Mouse (Mus musculus) left cerebral cortex, adult 18-20 months (tissue): Measurements from ENCODE around the gene Plcd1. TPM values are rescaled to one million over a fixed set of nuclear protein-coding genes. Genes with fewer than 3 reads are reported as not detected.

Experiments
- DNase-seq, 2 experiments: peaks; one replicate each; pipeline ENCODE4 v3.0.0; 2021 to 2022; ENCODE audit warnings: low spot score in 2 of 2, mixed read lengths in 1 of 2
- long read RNA-seq, 2 experiments: library from polyadenylated mRNA; stranded (forward); transcript quantifications; one replicate each; pipeline ENCODE4 v2.0.0; 2021
- total RNA-seq, 2 experiments: library from RNA; stranded (reverse); gene quantifications; 2 replicates each; pipeline ENCODE4 v1.2.3; 2021

Gene Plcd1
- 10 to 100 TPM; 13.0 to 13.6 TPM for total RNA-seq
- long read RNA-seq, experiment 1, transcript Plcd1-201 (15 exons, 2,657 nt), result major isoform, 15 of 35 reads
- long read RNA-seq, experiment 1, partial matches to known transcripts, result 5 of 35 reads
- long read RNA-seq, experiment 1, other reads (novel, unspliced or antisense), result 12 of 35 reads
- long read RNA-seq, experiment 2, transcript Plcd1-201 (15 exons, 2,657 nt), result major isoform, 15 of 22 reads
- long read RNA-seq, experiment 2, partial matches to known transcripts, result 0 of 22 reads
- long read RNA-seq, experiment 2, other reads (novel, unspliced or antisense), result 7 of 22 reads

DNA sequence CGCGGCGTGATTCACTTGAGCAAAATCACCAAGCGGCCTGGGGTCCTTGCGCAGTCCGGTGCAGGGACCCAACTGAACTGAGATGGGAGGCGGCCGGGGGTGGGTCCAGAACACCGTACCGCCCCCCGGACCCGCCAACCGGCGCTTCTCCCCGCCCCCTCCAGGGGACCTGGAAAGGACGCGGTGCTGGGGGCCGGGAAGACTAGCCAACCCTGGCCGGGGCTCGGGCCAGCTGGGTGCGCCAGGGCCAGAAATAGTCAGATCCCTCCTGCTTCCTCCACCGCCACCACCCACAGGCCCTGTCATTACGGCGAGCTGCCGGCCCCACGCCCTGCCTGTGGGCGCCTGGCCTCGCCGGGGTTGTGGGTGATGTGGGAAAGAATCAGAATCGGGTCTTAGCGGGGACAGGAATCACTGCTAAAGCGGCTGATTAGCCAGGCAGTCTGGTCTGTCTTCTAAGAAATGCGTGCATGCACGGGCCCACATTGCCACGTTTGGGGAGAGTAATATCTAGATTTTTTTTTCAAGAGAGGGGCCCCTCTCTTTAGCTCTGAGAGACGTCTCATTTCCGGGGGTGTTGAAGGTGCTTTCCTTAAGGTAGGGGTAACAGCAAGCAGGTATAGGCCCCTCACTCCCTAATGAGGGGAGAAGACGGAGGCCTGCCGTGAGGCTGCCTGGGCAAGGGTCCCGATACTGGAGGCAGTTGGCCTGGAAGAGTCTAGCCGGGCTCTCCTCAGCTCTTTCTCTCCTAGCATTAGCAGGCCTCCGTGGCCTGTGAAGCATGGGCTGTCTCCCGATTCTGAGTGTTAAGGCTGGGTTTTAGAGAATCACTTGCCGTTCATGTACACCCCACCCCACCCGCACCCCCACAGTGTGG is at the start of gene Plcd1:
Plcd1 (minus strand) TSS at position 84 of the 877 bp plus-strand sequence.
- DNase-seq, result peak; percentile 78 to 86

DNA sequence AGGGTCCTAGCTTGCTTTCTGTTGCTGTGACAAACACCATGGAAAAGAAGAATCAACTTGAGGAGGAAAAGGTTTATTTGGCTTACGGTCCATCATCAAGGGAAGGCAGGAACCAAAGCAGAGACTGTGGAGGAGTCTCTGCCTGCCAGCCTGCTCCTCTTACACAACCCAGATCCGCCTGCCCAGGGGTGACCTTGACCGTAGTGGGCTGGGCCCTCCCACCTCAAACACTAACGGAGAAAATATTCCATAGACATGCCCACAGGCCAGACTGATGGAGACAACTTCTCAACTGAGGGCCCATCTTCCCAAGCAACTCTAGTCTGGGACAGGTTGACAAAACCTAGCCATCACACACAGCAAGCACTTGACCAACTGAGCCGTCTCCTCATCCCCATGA is 48.8 kb upstream of the Plcd1 start:
- DNase-seq, result no peak

GRCm38 (mm10) chr9:119138836-119139235 is 45.5 kb upstream of the Plcd1 start:
- DNase-seq, result no peak

DNA sequence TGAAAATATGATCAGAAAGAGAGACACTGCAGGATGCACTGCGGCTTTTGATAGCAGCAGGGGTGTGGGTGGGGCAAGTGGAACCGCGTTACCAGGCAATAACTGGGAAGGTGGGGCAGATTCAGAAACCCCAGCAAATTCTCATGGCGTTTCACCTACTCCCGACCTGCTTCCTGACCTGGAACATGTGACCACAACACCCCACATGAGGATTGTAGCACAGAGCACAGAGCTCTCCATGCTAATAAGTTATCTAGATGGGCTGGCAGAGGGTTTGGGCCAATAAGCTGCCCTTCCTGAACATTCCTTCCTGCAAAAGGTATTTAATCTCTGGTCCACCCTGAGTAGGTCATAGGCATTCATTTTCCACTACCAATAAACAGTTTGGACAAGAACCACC is 37.4 kb upstream of the Plcd1 start:
- DNase-seq, result no peak

DNA sequence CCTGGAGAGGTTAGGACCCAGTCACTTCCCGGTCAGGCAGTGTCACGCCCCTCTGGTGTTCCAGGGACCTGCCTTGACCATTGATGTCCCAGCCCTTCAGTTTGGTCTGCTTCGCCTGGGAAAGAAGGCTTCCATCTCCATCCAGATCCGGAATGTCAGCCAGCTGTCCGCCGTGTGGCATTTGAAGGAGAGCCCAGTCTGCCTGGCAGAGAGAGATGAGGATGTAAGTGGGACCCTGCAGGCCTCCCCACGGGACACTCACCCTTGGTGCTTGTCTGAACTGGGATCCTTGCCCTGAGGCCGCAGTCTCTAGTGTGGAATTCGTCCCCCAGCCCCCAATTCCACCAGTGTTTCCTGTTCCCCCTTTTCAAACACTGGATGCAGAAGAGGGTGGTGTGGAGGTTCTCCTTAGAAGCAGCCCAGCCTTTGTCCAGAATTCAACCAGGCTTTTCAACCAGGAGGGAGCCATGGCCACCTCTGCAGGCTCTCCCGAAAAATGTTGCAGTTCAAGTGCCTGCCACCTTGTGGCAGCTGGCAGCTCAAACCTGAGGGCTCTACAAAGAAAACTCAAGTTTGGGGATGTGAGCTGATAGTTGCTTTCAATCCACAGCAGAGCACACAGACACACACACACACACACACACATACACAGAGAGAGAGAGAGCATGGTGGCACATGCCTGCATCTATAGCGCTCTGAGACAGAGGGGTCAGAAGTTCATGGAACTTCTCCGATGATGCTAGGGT is 35.3 kb upstream of the Plcd1 start:
- DNase-seq, result no peak

- no peak for DNase-seq
These were observed 29.5 kb upstream of the Plcd1 start for GRCm38 (mm10) chr9:119122596-119123369.

- no peak for DNase-seq
These were observed 26.9 kb upstream of the Plcd1 start for GRCm38 (mm10) chr9:119120168-119120560.

DNA sequence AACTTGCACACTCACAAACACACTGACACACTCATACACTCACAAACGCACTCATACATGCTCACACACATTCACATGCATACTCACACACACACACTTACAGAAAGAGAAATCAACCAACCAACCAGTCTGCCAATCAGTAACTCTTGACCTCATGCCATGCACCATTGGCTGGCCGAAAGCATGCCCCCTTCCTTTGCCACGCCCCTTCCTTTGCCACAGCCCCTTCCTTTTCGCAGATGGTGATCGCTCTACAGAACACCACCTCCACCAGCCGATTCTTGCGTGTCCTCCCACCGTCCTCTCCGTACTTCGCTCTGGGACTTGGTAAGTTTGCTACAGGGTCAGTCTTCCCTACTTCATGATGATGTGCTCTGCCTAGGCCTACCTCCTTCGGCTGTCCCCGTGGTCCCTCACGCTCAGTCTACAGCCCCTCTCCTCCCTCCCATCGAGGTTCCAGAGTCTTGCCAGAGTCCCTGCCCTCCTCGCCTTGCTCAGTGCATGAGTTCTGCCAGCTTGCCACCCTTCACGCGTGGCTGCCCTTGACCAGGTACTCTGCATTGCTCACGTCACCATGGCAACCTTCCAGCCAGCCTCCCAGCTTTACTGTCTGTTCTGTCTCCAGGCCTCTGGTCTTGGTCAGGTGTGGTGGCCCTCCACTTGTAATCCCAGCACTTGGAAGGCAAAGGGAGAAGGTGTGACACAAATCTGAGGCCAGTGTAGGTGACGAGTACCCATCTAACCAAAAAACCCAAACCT is 26.3 kb upstream of the Plcd1 start:
- no peak for DNase-seq

DNA sequence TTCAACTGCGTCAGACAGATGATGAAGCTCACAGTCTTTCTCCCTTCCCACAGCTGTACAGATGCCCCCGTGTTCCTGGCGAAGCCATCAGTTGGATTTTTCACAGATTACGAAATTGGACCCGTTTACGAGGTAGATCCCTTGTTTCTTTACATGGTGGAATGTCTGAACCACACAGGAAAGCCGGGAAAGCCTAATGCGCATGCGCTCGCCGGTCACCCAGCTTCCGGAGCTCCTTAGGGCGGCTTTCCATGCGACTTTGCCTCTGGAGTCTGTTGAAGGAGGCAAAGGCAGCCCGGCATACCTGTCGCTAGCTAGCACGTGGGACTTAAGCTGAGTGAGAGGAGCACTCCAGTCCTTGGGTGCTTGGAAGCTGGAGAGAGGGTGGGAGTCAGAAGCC is 21.6 kb upstream of the Plcd1 start:
- DNase-seq, result no peak

DNA sequence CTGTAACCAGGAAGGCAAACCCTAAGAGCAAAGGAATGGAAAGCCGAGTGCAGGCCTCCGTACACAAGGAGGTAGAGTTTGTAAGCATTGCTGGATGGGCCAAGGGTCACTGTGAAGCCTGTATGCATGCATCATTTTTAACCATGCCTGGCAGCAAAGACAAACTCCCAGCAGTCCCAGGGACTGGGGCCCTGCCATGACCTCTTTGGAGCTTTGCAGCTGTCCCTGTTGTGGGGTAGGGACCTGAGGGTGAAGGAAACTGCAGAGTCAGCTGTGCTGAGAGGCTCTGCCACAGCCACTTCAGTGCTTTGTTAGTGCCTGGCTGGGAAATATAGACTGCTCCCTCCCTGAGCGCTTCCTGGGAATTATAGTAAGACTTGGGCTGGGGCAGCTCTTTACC is 17.3 kb upstream of the Plcd1 start:
- no peak for DNase-seq

- no peak for DNase-seq
These were observed 16.5 kb upstream of the Plcd1 start for GRCm38 (mm10) chr9:119109685-119110353.

- DNase-seq, result peak in 1 of 2 experiments; percentile 32
These were observed 14.3 kb upstream of the Plcd1 start for GRCm38 (mm10) chr9:119107566-119107965.

GRCm38 (mm10) chr9:119102783-119103113 is 9.4 kb upstream of the Plcd1 start:
- no peak for DNase-seq

GRCm38 (mm10) chr9:119101992-119102782 is 8.9 kb upstream of the Plcd1 start, which contains the start of gene Dlec1:
Gene Dlec1, plus strand, starts transcription at chr9:119102478.
- peak; percentile 73 to 82 for DNase-seq

DNA sequence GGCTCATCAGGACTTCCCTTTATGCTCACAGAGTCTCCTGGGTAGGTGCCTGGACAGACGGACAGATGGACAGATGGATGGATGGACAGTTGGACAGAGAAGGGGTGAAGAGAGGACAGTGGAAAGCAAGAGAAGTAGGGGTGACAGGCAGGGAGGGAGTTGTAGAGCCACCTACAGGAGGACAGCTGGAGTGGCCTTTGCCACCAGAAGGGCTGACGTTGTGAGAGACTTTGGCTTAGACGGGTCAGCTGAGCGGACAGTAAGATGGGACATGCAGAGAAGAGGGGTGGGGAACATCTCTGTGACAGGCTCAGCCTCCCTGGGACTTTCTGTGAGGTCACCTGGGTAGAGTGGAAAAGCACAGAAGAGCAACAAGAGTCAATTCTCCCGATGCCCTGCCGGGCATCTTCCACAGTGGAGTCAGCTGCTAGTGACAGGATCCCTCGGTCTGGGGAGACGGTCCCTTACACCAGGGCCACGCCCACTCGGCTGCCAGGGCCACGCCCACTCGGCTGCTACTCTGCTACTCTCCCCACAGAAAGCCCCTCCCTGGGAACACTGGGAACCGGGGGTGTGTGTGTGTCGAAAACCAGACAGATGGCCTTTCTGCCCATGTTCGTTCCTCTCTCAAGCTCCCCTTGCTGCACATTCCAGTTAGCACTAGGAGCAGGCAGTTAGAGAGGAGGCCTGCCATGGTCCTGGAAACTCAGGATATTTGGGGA is 7.0 kb upstream of the Plcd1 start:
- peak; percentile 33 to 67 for DNase-seq

- no peak for DNase-seq
These were observed 1.3 kb upstream of the Plcd1 start for GRCm38 (mm10) chr9:119094462-119095109.
